8 mouse cellular contexts compared by ENCODE assay signal in the genomic region with DNA sequence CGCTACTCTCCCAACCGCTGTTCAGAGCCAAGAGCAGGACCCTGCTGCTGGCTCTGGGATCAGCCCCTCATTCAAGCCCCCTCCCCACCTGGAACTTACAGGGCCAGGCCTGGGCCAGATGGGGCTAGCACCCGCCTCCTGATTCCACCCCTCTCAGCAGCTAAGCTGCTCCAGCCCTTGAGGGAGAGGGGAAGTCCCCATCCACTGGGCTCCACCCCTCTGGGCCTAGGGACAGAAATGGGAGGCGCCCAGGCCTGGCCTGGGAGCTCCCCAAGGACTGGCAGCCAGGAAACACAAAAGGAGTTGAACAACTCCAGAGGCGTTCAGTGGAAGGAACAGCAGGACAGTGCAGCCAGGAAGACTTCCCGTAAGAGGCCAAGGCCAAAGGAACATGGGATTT. TPM values are rescaled to one million over a fixed set of nuclear protein-coding genes. Genes with fewer than 3 reads are reported as not detected.
DNase-seq lines count a peak whose midpoint lies in the region; ATAC-seq and TF ChIP-seq lines count a peak whose summit lies in the region.

No protein-coding gene starts in this region.

- intact Hi-C loops in gastrocnemius, adult 2 months (cut with DNase I): no loop called here

- peak overlapping the region; percentile 85 for H3K4me2 ChIP-seq in hindbrain, embryonic 12.5 days (replicated peaks)

- TF ChIP-seq CTCF in gastrocnemius, adult 2 months (IDR thresholded peaks at IDR 0.05): no peak

- peak overlapping the region; percentile 67 for H3K9ac ChIP-seq in hindbrain, embryonic 12.5 days

- no peak for DNase-seq in frontal cortex, postnatal 14 days (ENCODE audit: low spot score in 2 of 2)
- peak; percentile 72 for DNase-seq in brain, embryonic 18.5 days (ENCODE audit: low read depth, low spot score)
- DNase-seq in gastrocnemius, adult 2 months: peak; percentile 92
- DNase-seq in layer of hippocampus, postnatal 14 days (ENCODE audit: low spot score in 2 of 2): peak; percentile 76 to 78
- peak; percentile 22 for DNase-seq in splenic B cell, adult 2 months (ENCODE audit: low read depth, low spot score)

- peak; percentile 32; the same call in 1 of the 2 replicates for ATAC-seq in frontal cortex, adult (ENCODE audit: low TSS enrichment)
- peak; percentile 65 for ATAC-seq in hindbrain, embryonic 12.5 days (ENCODE audit: low FRiP score)
- peak; percentile 40 for ATAC-seq in megakaryocyte progenitor cell, adult 5-6 weeks (replicated peaks; ENCODE audit: poor library complexity)

- peaks cover 57% of the 10 kb centered on the region for H3K4me1 ChIP-seq in hindbrain, embryonic 12.5 days

- WGBS in hindbrain, embryonic 12.5 days: 11% methylated on average over 4 of the region's 6 CpGs

- peak overlapping the region; percentile 87 for H3K27ac ChIP-seq in gastrocnemius, adult 2 months
- H3K27ac ChIP-seq in hindbrain, embryonic 12.5 days: peak overlapping the region; percentile 46

- peaks cover 86% of the 10 kb centered on the region for H3K27me3 ChIP-seq in hindbrain, embryonic 12.5 days
- peaks cover 2% of the 10 kb centered on the region for H3K27me3 ChIP-seq in splenic B cell, adult 2 months (ENCODE audit: control insufficient read depth, insufficient read depth, low read length, poor library complexity, severe bottlenecking)

- peak overlapping the region; percentile 77 for H3K4me3 ChIP-seq in gastrocnemius, adult 2 months
- H3K4me3 ChIP-seq in hindbrain, embryonic 12.5 days: peak overlapping the region; percentile 45

- no peaks in the 10 kb centered on the region for H3K9me3 ChIP-seq in hindbrain, embryonic 12.5 days (replicated peaks)

- H3K36me3 ChIP-seq in hindbrain, embryonic 12.5 days: no peaks in the 10 kb centered on the region
- H3K36me3 ChIP-seq in splenic B cell, adult 2 months (ENCODE audit: control insufficient read depth, insufficient read depth, low read length, poor library complexity, severe bottlenecking): no peaks in the 10 kb centered on the region

RNA-seq across cellular contexts. Expression of gene Foxo6, which starts 4.0 kb away (rescaled TPM):
- 10 to 100 TPM in 1 of 2 experiments, 1 to 10 TPM in 1; 4.3 to 10.0 TPM for total RNA-seq in gastrocnemius, adult 2 months (2021)
- 0.48 and 0.90 TPM in 2 replicates for polyA plus RNA-seq in hindbrain, embryonic 12.5 days (2016; fragmentation: Nextera tagmentation; extraction: Ambion mirVana)
- total RNA-seq in layer of hippocampus, postnatal 14 days (2021): 10 to 100 TPM; 42.8 to 47.4 TPM
- total RNA-seq in megakaryocyte progenitor cell, adult 5-6 weeks (2015): not detected in 2 replicates
- not detected in 2 replicates for total RNA-seq in megakaryocyte progenitor cell, adult 5-6 weeks (2017)

Comparison
In these comparisons a context has a peak if more than half of its experiments do, and no peak if none do; other contexts are left out.
1. DNase-seq: peak in brain, embryonic 18.5 days (single experiment), gastrocnemius, adult 2 months (single experiment), layer of hippocampus, postnatal 14 days (2 of 2) and splenic B cell, adult 2 months (single experiment); none in frontal cortex, postnatal 14 days (0 of 2).
2. RNA of gene Foxo6, which starts 4.0 kb away (total RNA-seq): 42.8 to 47.4 TPM in layer of hippocampus, postnatal 14 days and 4.3 to 10.0 TPM in gastrocnemius, adult 2 months; not detected in megakaryocyte progenitor cell, adult 5-6 weeks; every median in the first group is over 4 times any median in the second.
3. Peak in every context shown above with its lines, with median percentiles within 50 percentile points of each other: ATAC-seq.